Mouse (Mus musculus): Measurements from ENCODE around the gene Mcm6.

DNA sequence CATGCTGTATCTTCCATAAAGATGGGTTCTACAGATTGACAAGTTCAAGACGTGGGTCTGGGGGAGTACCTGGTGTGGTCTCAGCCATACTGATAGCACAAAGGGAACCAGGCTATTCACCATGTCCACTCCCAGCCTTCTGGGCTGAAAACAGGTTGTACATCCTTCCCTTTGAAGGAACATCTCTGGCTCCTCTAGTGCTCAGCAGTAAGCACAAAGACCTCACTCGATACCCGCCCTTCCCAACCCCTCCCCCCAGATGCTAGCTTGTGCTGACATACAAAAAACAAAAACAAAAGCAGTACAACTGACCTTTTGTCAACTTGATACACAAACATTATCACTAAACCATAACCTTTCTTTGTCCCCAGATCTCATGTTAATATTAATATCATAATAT lies 35.2 kb upstream of the Mcm6 start:
- TF ChIP-seq POLR2A (IDR thresholded peaks at IDR 0.05; ENCODE audit: borderline replicate concordance, extremely low read depth, low read depth, low read length) (no peak), CTCF (IDR thresholded peaks at IDR 0.05; ENCODE audit: insufficient read depth, low read length) (no peak)

All from lung, adult 2 months (tissue).